Mouse (Mus musculus) mature B cell (primary cell): Measurements from ENCODE around the gene Dapk3.
"Not testable (repeated sequence)": the region's sequence is repeated elsewhere in the genome, so short reads cannot be mapped to it uniquely, and the experiment has no call there.

Source experiments
- in situ Hi-C: fragments of 300-500 bp; cut with MboI; formaldehyde crosslinking; loops from 2 replicates; pipeline ENCODE4 v1.14.3; 2019

Dapk3 gene

DNA sequence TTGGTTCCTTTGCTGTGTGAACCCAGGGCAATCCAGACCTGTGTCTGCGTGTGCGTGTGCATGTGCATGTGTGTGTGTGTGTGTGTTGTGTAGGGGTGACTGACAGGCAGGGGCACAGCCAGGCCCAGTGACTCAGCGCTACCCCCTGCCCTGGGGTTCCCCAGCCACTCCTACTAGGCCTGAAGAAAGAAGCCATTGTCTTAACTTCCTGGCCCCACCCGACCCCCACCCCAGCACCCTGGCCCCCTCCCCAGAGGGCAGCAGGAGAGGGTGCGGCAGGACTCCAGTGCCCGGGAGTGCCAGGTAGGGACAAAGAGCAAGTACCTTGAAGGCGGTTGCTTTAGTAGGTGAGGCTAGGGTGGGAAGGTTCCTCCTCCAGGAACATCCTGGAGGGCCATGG is 37.0 kb upstream of the Dapk3 start:
- in situ Hi-C loops = no loop called here

DNA sequence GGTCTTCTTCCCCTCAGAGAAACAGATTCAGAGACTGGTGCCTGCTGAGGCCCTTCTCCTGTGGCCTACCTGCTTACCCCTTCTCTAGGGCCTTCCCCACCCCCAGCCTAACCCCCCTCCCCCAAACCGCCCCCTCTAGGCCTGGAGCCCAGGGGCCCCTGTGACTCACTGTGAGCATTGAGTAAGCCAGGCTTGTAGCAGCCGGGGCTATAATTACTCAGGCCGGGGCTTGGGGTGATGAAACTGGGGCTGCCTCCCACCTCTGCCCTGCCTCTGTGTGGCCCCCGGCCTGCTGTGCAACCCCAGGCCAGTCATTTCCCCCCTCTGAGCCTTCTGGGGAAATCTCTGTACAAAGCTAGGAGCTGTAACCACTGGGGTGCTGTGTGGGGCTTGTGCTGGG is 36.5 kb upstream of the Dapk3 start:
- in situ Hi-C loops = no loop called here

DNA sequence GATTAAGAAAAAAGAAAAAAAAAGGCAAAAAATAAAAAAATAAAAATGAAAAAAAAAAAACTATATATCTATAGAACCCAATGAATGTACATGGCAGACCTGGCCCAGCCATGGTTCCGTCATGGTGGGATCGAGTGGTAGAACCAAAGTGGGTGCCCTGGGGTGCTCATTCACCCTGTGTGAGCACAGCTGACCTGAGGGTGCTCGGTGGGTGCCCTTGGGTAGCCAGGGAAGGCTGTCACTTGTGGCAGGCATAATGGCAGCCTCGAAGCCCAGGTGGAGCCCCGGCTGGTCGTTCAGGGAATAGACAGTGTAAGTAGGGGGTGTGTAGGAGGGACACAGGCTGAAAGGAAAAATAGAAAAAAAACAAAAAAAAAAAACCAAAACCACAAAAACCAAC is 31.5 kb upstream of the Dapk3 start:
- in situ Hi-C loops = no loop called here

DNA sequence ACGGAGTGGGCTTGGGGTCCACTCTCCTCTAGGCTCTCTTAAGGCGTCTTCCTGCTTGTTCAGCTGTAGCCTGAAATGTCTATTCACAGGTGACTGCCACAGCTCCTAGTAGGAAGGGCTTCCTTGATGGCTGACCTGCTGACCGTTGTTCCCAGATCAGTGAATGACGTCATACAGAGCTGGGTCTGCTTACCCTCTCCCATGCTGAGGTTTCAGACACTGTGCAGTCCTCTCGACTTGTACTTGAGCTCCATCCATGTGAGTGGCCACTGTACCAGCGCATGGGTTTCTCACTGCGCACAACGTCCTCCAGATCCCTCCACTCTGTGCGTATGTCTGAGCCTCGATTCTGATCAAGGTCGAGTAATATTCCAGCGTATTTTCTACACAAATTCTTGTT is 30.2 kb upstream of the Dapk3 start:
- in situ Hi-C loops = no loop called here

DNA sequence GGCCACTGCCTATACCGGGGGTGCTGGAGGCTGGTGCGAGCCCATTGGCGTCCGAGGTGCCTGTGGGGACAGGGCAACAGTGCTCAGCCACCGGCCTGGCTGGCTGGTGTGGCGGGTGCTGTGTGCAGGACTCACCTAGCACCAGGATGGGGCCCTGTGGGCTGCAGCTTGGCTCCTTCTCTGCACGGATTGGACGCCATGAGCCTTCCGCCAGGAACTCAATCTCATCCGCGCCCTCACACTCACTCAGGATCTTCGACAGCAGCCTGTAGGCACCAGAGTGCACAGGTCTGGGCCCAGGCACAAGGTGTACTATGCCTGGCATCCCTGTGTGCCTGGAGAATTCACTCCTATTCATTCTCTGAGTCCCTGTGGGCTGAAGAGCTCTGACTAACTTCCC is 28.5 kb upstream of the Dapk3 start:
- in situ Hi-C loops = no loop called here

DNA sequence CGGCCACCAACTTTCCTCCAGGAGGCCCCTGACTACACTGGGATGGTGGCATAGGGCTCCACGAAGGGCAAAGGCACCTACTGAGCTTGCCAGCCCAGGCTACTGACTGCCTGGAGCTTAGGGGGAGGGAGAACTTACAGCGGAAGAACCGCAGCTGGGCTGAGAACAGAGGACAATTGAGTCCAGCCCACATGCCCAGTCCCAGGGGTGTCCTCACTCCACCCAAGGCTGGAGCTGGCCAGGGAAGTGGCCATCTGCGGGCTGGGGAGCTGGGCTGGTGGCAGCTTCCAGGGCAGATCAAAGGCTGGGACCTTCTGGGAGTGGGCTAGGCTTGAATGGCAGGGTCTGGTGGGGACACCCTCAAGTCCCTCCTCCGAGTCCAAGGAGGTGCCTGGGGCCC is 28.1 kb upstream of the Dapk3 start:
- in situ Hi-C loops = no loop called here

DNA sequence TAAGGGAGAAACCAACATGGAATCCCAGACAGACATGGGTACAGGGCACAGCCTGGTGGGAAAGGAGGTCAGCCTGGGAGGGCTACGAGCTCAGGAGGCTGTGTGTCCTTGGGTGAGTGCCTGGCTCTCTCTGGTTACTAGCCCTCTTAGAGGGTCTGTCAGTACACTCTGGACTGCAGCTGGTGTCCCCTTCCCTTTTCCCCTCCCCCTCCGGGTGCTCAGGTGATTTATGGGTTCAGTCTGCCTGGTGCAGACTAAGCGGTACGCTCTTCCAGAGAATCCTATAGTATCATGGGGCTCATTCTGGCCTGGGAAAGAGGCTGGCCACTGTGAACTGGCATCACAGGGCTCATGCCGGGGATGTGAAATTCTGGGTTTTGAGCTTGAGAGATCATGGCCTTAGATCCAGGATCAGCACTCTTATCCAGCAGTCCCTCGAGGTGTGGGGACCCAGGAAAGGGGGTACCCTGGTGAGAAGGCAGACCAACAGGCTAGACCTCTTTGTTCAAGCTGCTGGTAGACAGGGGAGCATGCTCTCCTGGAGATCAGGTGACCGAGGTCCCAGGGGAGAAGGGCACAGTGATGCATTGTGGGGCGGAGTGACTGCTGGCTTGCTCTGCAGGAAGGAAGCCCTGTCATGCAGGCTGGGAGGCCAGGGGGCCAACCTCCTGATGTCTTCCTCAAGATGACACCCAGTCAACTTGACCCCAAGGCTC is 21.0 kb upstream of the Dapk3 start:
- in situ Hi-C loops = no loop called here

DNA sequence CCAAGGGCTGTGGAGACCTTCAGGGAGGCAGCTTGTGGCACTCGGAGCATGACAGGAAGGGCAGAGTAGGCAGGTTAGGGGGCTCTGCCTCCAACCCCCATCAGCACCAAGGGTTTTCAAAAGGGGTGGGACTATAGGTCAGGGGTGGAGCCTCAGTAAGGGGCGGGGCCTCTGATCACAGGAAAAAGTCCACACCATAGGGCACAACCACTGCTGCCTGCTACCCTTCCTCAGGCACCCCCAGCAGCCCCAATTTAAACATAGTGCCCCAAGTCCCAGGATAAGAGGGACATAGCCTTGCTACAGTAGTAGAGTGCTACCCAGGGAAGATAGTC is 20.5 kb upstream of the Dapk3 start:
- in situ Hi-C loops = no loop called here

DNA sequence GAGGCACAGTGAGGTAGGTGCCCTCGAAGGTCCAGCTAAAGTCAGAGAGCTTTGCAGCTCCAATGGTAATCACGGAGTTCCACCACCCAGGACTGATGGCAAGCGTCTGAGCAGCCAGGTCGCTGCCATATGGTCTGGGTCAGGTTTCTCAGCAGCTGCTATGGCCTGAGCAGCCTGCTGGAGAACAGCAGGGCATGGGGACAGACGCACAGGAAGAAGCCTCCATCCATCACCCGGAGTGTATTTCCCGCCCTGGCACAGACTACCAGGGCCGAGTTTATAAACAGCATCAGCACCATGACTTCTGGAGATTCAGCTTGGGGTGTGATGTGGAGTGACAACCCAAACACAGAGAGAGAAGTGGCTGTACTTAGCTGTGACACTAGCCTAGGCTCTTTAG is 17.7 kb upstream of the Dapk3 start:
- in situ Hi-C loops = no loop called here

DNA sequence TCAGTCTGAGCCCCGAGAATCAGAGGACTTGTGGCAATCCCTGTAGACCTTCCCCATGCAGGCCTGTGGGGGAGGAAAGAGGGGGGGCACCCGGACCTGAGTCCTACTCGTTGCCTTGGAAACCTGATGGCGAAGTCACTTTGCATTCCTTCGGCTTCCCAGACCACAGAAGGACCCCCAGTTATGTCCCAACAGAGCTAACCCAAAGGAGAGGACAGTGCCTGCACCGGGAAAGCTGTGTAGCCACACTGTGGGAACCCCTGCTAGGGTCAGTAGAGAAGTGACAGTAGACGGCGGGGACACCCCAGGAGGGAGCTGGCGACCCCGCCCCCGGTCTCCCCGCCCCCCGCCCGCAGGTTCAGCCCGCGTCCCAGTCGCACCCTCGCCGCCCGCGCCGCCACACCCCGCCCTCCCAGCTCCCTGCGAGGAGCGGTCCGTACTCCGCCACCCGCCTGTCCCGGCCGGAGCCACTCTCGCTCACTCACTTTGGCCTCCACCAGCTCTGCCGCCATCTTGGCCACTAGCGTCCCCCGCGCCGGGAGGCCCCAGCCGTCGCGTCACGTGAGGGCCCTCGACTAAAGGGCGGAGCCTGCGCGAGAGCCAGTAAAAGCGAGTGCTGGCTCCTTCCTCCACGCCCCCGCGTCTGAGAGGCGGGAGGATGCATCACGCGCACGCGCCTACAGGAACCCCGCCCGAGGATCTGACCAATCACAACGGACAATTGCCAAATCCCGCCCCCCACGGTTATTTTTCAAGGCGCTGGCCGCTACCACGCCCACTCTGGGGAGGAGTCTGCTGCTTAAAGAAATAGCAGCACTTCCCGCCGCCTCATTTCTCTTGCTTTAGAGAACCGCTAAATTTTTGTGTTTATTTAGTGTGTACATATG is 15.4 kb upstream of the Dapk3 start, which contains the start of gene Pias4:
Pias4 (minus strand) TSS at position 724 of the 887 bp plus-strand sequence.
- in situ Hi-C loops = no loop called here

DNA sequence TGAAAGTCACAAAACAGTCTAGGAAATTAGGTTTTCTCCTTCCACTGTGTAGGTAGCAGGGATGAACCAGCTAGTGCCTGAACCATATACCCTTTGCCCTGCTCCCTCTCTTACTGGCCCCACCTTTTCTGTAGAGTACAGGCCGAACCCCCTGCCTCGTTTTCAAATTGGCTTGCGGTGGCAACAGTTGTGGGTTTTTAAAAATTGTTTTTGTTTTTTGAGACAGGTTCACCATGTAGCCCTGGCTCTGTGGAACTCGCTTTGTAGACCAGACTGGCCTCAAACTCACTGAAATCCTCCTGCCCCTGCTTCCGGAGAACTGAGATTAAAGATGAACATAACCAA is 14.7 kb upstream of the Dapk3 start:
- in situ Hi-C loops = no loop called here

DNA sequence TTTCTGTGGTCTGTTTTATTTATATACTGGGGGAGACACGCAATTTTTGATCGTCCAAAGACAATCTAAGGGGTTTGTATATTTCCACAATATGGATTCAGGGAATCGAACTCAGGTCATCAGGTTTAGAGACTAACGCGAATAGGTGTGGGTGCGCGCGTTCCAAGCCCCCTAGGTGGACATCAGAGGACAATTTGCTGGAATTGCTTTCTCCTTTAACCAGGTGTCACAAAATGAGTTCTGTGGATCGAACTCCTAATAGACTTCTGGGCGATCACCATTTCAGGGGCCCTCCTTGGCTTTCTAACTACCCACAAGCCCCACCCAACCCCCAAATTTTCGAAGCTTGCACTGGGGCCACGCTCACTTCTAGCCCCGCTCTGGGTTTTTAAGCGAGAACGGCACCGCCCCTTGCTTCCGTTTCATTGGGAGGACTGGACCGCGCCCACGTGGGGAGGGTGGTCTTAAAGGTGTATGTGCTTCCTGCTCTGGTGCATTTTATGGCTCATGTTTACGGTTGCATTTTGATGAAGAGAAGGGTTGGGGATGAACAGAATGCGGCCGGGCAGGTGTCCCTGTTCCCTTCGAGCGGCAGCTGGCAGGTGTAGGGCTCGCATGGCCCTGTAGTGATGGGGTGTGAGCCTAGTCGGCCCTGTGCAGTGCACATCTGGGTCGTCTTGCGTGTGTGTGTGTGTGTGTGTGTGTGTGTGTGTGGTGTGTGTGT is 14.1 kb upstream of the Dapk3 start:
- in situ Hi-C loops = no loop called here

DNA sequence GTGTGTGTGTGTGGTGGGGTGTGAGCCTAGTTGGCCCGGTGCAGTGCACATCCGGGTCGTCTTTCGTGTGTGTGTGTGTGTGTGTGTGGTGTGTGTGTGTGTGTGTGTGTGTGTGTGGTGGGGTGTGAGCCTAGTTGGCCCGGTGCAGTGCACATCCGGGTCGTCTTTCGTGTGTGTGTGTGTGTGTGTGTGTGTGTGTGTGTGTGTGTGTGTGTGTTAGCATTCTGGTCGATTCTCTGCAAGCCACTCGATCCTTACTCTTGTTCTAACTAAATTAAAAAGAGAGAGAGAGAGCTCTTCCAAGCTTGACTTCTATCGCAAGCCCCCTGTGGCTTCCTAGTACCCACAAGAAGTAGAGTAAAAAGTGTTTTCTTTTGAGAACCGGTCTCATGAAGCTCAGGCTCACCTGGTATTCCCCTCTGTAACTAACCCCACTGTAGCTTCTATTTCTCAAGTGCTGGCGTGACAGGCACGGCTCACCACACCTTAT is 13.3 kb upstream of the Dapk3 start:
- in situ Hi-C loops = not testable (repeated sequence)

DNA sequence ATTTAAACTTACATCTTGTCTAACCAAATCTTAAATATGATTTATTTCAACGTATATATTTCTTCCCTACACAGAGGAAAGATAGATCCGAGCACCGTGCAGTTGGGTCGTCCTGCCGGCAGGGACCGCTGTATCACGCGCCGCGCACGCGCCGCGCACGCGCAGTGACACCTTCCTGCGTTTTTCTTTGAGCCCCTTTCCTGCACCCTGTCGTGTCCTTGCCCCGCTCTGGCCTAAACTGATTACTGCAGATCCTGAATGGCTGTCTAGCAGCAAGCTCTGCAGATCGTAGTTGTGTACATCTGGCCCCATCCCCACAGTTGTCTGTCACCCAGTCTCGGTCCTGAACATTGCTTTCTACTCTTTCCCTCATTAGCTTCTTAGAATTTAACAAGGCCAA is 9.7 kb upstream of the Dapk3 start:
- in situ Hi-C loops = loop anchor here (5.0 kb wide), 1 partner anchor 36 kb away; the partner anchor contains the start of gene Zbtb7a

DNA sequence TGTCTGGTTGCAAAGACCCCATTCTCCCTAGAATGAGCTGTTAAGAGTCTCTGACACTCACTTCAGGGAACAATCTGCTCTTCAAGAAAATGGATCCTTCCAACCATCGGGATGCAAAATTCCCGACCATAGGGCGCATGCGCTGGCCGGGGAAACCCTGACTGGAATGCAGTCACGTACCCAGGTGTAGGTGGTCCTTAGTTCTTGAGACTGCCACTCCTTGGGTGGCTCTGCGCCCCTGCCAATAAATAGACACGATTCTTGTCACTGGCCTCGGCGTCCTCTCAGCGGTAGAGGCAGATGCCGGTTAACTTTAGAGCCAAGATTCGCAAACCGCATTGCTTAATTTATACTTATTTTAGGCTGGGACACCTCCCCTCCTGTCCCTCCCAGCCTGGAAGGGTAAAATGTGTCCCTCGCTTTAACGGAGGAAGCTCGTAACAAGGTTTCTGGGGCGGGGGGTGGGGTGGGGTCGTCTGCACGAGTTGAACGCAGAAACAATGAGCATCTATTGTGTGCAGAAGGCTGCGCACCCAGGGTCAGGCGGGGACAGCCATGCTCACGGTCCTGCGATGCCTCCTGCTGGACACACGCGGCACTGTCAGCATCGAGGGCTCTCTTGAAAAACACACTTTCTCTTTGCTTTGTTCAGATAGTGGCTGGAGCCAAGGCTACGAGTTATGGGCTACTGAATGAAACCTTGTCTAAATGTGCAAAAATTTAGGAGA is 8.0 kb upstream of the Dapk3 start:
- in situ Hi-C loops = loop anchor here (5.0 kb wide), 1 partner anchor 37 kb away; the partner anchor contains the start of gene Zbtb7a

DNA sequence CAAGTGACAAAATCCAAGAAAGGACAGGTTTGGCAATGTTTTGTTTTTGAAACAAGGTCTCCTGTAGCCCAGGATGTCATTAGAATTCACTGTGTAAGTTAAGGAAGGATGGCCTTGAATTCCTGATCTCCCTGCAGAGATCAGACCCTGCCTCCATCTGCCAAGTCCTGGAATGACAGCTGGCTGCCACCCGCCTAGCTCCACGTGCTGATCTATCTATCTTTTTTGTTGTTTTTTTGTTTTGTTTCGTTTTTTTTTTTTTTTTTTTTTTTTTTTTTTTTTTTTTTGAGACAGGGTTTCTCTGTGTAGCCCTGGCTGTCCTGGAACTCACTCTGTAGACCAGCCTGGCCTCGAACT is 7.5 kb upstream of the Dapk3 start:
- in situ Hi-C loops = not testable (repeated sequence)

DNA sequence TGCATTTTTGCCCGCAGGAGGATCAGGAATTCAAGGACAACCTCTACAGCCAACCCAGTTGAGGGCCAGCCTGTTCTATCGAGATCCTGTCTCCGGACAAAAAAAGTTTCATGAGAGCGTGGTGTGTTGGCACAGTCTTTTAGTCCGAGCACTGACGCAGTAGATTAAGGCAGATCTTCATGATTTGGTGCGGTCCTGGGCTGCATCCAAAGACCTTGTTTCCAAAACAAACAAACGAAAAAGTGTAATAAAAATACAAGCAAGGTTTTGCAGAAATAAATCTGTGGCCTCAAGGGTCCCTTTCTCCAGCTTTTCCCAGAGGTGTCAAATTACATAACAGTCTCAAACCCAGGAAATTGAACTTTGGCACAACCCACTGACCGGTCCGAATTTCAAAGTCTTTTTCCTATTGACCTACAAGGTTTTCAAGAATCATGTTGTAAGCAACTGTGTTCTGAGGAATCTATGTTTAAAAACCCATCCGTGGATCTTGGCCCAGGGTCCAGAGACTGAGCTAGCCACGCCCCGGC is 6.8 kb upstream of the Dapk3 start:
- in situ Hi-C loops = no loop called here

DNA sequence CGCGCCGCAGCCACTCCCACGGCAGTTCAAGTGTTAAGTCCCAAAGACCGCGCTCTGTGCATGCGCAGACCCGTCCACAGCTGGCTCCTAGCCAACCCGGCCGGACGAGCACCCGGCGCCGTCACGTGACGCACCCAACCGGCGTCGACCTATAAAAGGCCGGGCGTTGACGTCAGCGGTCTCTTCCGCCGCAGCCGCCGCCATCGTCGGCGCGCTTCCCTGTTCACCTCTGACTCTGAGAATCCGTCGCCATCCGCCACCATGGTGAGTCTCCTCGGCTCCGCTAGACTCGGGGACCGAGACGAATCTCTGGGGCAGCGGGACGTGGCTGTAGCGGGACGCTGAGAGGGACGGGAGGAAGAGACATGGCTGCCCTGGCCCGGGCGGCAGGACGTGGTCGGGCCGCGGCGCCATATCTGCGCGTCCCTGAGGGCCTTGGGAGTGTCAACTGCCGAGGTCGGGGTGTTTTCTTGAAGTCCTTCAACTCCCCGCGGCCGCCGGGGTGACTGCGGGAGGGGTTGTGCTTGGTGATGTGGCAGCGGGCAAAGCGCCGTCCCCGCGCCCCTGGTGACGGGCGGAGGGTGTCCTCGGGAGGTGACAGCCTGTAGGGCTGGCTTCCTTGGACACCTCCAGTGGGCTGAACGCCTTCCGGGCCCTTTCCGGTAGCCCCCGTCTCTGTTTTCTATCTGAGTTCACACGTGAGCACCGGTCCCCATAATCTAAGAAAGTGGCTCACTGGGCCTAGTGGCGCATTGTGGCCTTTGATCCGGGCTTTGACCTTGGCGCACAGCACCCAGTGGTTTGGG is 6.1 kb upstream of the Dapk3 start, which contains the start of gene Eef2:
Eef2 (plus strand) TSS at position 166 of the 806 bp plus-strand sequence.
- in situ Hi-C loops = no loop called here

DNA sequence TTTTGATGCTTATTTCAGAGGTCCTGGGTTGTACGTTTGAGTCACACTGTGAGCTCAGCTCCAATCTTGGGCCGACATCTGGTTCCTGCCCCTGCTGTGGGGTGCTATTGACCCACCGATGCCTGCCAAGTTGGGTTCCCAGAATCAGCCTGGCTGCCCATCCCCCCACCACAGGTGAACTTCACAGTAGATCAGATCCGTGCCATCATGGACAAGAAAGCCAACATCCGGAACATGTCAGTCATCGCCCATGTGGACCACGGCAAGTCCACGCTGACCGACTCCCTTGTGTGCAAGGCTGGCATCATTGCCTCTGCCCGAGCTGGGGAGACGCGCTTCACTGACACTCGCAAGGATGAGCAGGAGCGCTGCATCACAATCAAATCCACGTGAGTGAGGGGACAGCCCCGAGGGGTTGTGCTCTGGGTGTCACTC is 5.3 kb upstream of the Dapk3 start:
- in situ Hi-C loops = no loop called here

DNA sequence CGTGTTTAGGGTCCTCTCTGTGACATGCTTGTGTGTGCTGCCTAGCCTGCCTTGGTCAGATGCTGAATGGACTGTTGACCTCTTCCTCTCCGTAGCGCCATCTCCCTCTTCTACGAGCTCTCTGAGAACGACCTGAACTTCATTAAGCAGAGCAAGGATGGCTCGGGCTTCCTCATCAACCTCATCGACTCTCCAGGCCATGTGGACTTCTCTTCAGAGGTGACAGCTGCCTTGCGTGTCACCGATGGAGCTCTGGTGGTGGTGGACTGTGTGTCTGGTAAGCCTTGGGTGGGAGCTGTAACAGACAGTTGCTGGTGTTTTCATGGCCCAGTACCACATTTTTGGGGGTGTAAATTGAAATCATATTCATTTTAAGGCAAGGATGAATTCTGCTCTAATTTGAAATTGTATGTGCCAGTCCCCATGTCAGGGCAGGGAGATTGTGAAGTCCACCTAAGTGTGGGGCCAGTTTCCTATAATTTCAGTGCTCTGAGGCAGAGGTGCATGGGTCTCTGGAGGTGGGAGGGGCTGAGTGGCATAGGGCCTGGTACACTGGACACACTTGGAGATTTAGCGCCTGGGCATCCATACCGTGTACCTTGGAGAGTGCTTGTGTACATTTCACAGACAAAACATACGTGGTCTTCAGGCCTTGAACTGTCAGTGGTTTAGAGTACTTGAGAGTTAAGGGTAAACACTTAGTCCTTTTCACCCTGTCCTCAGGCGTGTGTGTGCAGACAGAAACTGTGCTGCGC is 4.7 kb upstream of the Dapk3 start:
- in situ Hi-C loops = no loop called here
